Mouse (Mus musculus): ENCODE results near the gene Ano1. TPM values are rescaled to one million over a fixed set of nuclear protein-coding genes. Genes with fewer than 3 reads are reported as not detected.

The Ano1 gene
- polyA plus RNA-seq, 1 experiment from 2014 or later, result 26.0 TPM

DNA sequence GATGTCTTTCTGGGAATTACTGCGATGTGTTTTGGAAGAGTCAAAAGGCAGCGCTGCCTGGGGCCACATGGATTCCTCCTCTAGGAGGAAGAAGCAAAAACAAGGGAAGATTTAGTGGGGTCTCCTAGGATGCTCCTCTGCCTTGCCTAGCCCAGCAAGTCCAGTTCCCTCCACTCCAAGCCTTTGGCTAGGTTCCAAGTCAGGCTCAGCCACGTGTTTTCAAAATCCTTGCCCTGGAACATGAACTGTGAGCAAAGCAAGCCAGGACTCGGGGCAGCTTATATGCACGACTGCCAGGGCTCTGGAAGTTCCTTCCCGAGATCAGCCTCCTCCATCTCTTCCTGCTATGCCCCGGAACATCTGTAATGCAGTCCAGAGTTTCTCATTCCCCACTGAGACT lies 62.6 kb downstream of the Ano1 start:
- WGBS, result 84% methylated on average over 7 of the region's 7 CpGs
- no peak for DNase-seq (ENCODE audit: low spot score, missing footprints)

DNA sequence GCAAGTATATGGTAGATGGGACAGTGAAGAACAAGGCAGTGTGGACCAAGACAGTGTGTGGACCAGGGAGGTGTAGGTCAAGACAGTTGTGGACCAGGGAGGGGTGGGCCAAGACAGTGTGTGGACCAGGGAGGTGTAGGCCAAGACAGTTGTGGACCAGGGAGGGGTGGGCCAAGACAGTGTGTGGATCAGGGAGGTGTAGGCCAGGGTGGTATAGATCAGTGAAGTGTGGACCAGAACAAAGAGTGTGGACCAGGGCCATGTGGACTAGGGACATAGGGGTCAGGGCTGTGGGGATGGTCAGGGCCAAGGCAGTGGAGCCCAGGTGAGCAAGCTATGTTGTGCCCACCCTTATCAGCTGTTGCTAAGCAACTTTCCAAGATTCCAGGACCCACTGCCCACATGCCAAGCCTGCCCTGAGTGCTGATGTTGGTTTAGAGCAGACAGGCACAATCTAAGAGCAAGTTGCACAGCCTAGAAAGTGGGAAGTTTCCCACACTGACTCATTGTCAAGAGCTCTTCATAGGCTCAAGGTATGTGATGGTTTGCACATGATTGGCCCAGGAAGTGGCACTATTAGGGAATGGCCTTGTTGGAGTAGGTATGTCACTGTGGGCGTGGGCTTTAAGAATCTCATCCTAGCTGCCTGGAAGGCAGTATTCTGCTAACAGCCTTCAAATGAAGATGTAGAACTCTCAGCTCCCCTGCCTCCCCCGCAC lies 64.0 kb downstream of the Ano1 start:
- Histone ChIP-seq H3K36me3 (ENCODE audit: control insufficient read depth, insufficient read depth, low read length) (no peaks in the 10 kb centered on the region), H3K27ac (ENCODE audit: low read depth, low read length) (no peak overlapping the region), H3K27me3 (ENCODE audit: control insufficient read depth, insufficient read depth, low read length) (no peaks in the 10 kb centered on the region), H3K4me2 (no peak overlapping the region), H3K4me1 (ENCODE audit: control insufficient read depth, insufficient read depth, low read length) (no peaks in the 10 kb centered on the region), H3K4me3 (ENCODE audit: low read depth, low read length) (no peak overlapping the region), H3K9ac (ENCODE audit: low read length) (no peak overlapping the region), H3K9me3 (ENCODE audit: control insufficient read depth, low read length) (no peaks in the 10 kb centered on the region; the same call in 1 of the 2 replicates)
- 85% methylated on average over 2 of the region's 2 CpGs for WGBS
- DNase-seq (ENCODE audit: low spot score, missing footprints) (no peak), ATAC-seq (ENCODE audit: low FRiP score) (0 out of 2 replicates have a peak, but pooled peaks have one; percentile 33)

More for the DNA sequence above, 62.6 kb downstream of the Ano1 start:
- Histone ChIP-seq H3K4me1 (ENCODE audit: control insufficient read depth, insufficient read depth, low read length) (no peaks in the 10 kb centered on the region), H3K9ac (ENCODE audit: low read length) (no peak overlapping the region), H3K4me3 (ENCODE audit: low read depth, low read length) (no peak overlapping the region), H3K36me3 (ENCODE audit: control insufficient read depth, insufficient read depth, low read length) (no peaks in the 10 kb centered on the region), H3K4me2 (no peak overlapping the region), H3K27me3 (ENCODE audit: control insufficient read depth, insufficient read depth, low read length) (no peaks in the 10 kb centered on the region), H3K27ac (ENCODE audit: low read depth, low read length) (no peak overlapping the region), H3K9me3 (ENCODE audit: control insufficient read depth, low read length) (no peaks in the 10 kb centered on the region; the same call in 1 of the 2 replicates)
- ATAC-seq (ENCODE audit: low FRiP score), result no peak

- H3K27ac ChIP-seq (ENCODE audit: low read depth, low read length), result no peak overlapping the region
- 73% methylated on average over 4 of the region's 4 CpGs for WGBS
Observed at GRCm38 (mm10) chr7:144684947-144685346, 66.8 kb downstream of the Ano1 start.

GRCm38 (mm10) chr7:144684467-144684866 lies 67.3 kb downstream of the Ano1 start:
- ATAC-seq (ENCODE audit: low FRiP score) (no peak), DNase-seq (ENCODE audit: low spot score, missing footprints) (no peak)
- Histone ChIP-seq H3K27me3 (ENCODE audit: control insufficient read depth, insufficient read depth, low read length) (peaks cover 6% of the 10 kb centered on the region), H3K9ac (ENCODE audit: low read length) (no peak overlapping the region), H3K4me3 (ENCODE audit: low read depth, low read length) (no peak overlapping the region), H3K4me2 (no peak overlapping the region), H3K36me3 (ENCODE audit: control insufficient read depth, insufficient read depth, low read length) (no peaks in the 10 kb centered on the region), H3K27ac (ENCODE audit: low read depth, low read length) (no peak overlapping the region), H3K9me3 (ENCODE audit: control insufficient read depth, low read length) (no peaks in the 10 kb centered on the region), H3K4me1 (ENCODE audit: control insufficient read depth, insufficient read depth, low read length) (no peaks in the 10 kb centered on the region)
- WGBS, result 71% methylated on average over 5 of the region's 5 CpGs

More at GRCm38 (mm10) chr7:144684947-144685346, 66.8 kb downstream of the Ano1 start:
- Histone ChIP-seq H3K27me3 (ENCODE audit: control insufficient read depth, insufficient read depth, low read length) (peaks cover 1% of the 10 kb centered on the region), H3K4me3 (ENCODE audit: low read depth, low read length) (no peak overlapping the region), H3K9me3 (ENCODE audit: control insufficient read depth, low read length) (no peaks in the 10 kb centered on the region), H3K4me1 (ENCODE audit: control insufficient read depth, insufficient read depth, low read length) (no peaks in the 10 kb centered on the region), H3K9ac (ENCODE audit: low read length) (no peak overlapping the region), H3K36me3 (ENCODE audit: control insufficient read depth, insufficient read depth, low read length) (no peaks in the 10 kb centered on the region), H3K4me2 (no peak overlapping the region)
- no peak for ATAC-seq (ENCODE audit: low FRiP score)
- DNase-seq (ENCODE audit: low spot score, missing footprints), result no peak

GRCm38 (mm10) chr7:144680096-144680495 lies 71.7 kb downstream of the Ano1 start:
- DNase-seq (ENCODE audit: low spot score, missing footprints) (no peak), ATAC-seq (ENCODE audit: low FRiP score) (no peak)
- no peak overlapping the region for H3K4me3 ChIP-seq (ENCODE audit: low read depth, low read length)
- peaks cover 20% of the 10 kb centered on the region for H3K27me3 ChIP-seq (ENCODE audit: control insufficient read depth, insufficient read depth, low read length)
- H3K4me2 ChIP-seq, result no peak overlapping the region
- no peaks in the 10 kb centered on the region for H3K9me3 ChIP-seq (ENCODE audit: control insufficient read depth, low read length)
- no peak overlapping the region for H3K27ac ChIP-seq (ENCODE audit: low read depth, low read length)
- H3K4me1 ChIP-seq (ENCODE audit: control insufficient read depth, insufficient read depth, low read length), result peaks cover 18% of the 10 kb centered on the region
- 86% methylated on average over 5 of the region's 5 CpGs for WGBS
- H3K36me3 ChIP-seq (ENCODE audit: control insufficient read depth, insufficient read depth, low read length), result no peaks in the 10 kb centered on the region
- no peak overlapping the region for H3K9ac ChIP-seq (ENCODE audit: low read length)

GRCm38 (mm10) chr7:144678241-144679030 lies 73.3 kb downstream of the Ano1 start:
- ATAC-seq (ENCODE audit: low FRiP score), result 0 out of 2 replicates have a peak, but pooled peaks have one; percentile 17
- no peaks in the 10 kb centered on the region for H3K9me3 ChIP-seq (ENCODE audit: control insufficient read depth, low read length)
- DNase-seq (ENCODE audit: low spot score, missing footprints), result peak; percentile 92
- peaks cover 20% of the 10 kb centered on the region for H3K27me3 ChIP-seq (ENCODE audit: control insufficient read depth, insufficient read depth, low read length)
- H3K4me3 ChIP-seq (ENCODE audit: low read depth, low read length), result peak overlapping the region; percentile 29
- no peaks in the 10 kb centered on the region for H3K36me3 ChIP-seq (ENCODE audit: control insufficient read depth, insufficient read depth, low read length)
- H3K27ac ChIP-seq (ENCODE audit: low read depth, low read length), result no peak overlapping the region
- peaks cover 18% of the 10 kb centered on the region for H3K4me1 ChIP-seq (ENCODE audit: control insufficient read depth, insufficient read depth, low read length)
- WGBS, result 13% methylated on average over 67 of the region's 68 CpGs
- H3K4me2 ChIP-seq, result peak overlapping the region; percentile 53
- peak overlapping the region; percentile 37 for H3K9ac ChIP-seq (ENCODE audit: low read length)

- DNase-seq (ENCODE audit: low spot score, missing footprints), result no peak
- peaks cover 18% of the 10 kb centered on the region for H3K4me1 ChIP-seq (ENCODE audit: control insufficient read depth, insufficient read depth, low read length)
- peak overlapping the region; percentile 53; the same call in 1 of the 2 replicates for H3K4me2 ChIP-seq
- no peak overlapping the region for H3K9ac ChIP-seq (ENCODE audit: low read length)
- H3K36me3 ChIP-seq (ENCODE audit: control insufficient read depth, insufficient read depth, low read length), result no peaks in the 10 kb centered on the region
- WGBS, result 34% methylated on average over 12 of the region's 12 CpGs
- no peak overlapping the region; the same call in 1 of the 2 replicates for H3K27ac ChIP-seq (ENCODE audit: low read depth, low read length)
- peaks cover 20% of the 10 kb centered on the region for H3K27me3 ChIP-seq (ENCODE audit: control insufficient read depth, insufficient read depth, low read length)
- no peaks in the 10 kb centered on the region for H3K9me3 ChIP-seq (ENCODE audit: control insufficient read depth, low read length)
- no peak overlapping the region for H3K4me3 ChIP-seq (ENCODE audit: low read depth, low read length)
- peak; percentile 31 for ATAC-seq (ENCODE audit: low FRiP score)
Observed at GRCm38 (mm10) chr7:144677341-144678086, 74.3 kb downstream of the Ano1 start.

GRCm38 (mm10) chr7:144675632-144676031 lies 76.1 kb downstream of the Ano1 start:
- Histone ChIP-seq H3K9ac (ENCODE audit: low read length) (no peak overlapping the region), H3K27ac (ENCODE audit: low read depth, low read length) (no peak overlapping the region), H3K4me1 (ENCODE audit: control insufficient read depth, insufficient read depth, low read length) (peaks cover 18% of the 10 kb centered on the region), H3K36me3 (ENCODE audit: control insufficient read depth, insufficient read depth, low read length) (no peaks in the 10 kb centered on the region), H3K4me2 (no peak overlapping the region), H3K27me3 (ENCODE audit: control insufficient read depth, insufficient read depth, low read length) (peaks cover 20% of the 10 kb centered on the region), H3K9me3 (ENCODE audit: control insufficient read depth, low read length) (no peaks in the 10 kb centered on the region), H3K4me3 (ENCODE audit: low read depth, low read length) (no peak overlapping the region)
- WGBS, result 96% methylated on average over 8 of the region's 8 CpGs
- ATAC-seq (ENCODE audit: low FRiP score) (no peak), DNase-seq (ENCODE audit: low spot score, missing footprints) (no peak)
